Mouse (Mus musculus) hindbrain, postnatal 0 days (tissue): Measurements from ENCODE around the gene Cpne6. TPM values are rescaled to one million over a fixed set of nuclear protein-coding genes. Genes with fewer than 3 reads are reported as not detected.

Source experiments
- ATAC-seq: fragments of 200-750 bp; cut with Nextera tagmentation; 2 replicates; pipeline ENCODE4 v1.8.0; 2017; ENCODE audit warnings: mild to moderate bottlenecking, moderate TSS enrichment, moderate library complexity
- DNase-seq: peaks from one replicate; pipeline ENCODE4 v3.0.0-alpha.2; 2015; ENCODE audit warnings: low spot score
- H3K27ac ChIP-seq: fragments of 300-500 bp; sonication (generic); 2 replicates; pipeline ENCODE4 v1.5.1; 2014; ENCODE audit warnings: mild to moderate bottlenecking
- H3K27me3 ChIP-seq: fragments of 300-500 bp; sonication (generic); 2 replicates; pipeline ENCODE4 v1.6.1; 2014; ENCODE audit warnings: low read length, mixed read lengths; ENCODE audit not compliant: insufficient read depth
- H3K36me3 ChIP-seq: fragments of 300-500 bp; sonication (generic); 2 replicates; pipeline ENCODE4 v1.6.1; 2014; ENCODE audit warnings: low read length, mixed read lengths; ENCODE audit not compliant: insufficient read depth
- H3K4me1 ChIP-seq: fragments of 300-500 bp; sonication (generic); 2 replicates; pipeline ENCODE4 v1.6.1; 2014; ENCODE audit warnings: antibody characterized with exemption, low read length, mixed read lengths; ENCODE audit not compliant: insufficient read depth
- H3K4me2 ChIP-seq: fragments of 300-500 bp; sonication (generic); 2 replicates; pipeline ENCODE4 v1.6.1; 2014; ENCODE audit warnings: low read depth, mild to moderate bottlenecking, low read length, moderate library complexity, mixed read lengths
- H3K4me3 ChIP-seq: fragments of 300-500 bp; sonication (generic); 2 replicates; pipeline ENCODE4 v1.5.1; 2014; ENCODE audit warnings: low read length
- H3K9ac ChIP-seq: fragments of 300-500 bp; sonication (generic); replicated peaks from 2 replicates; pipeline ENCODE4 v1.6.1; 2014; ENCODE audit warnings: mild to moderate bottlenecking, low read length, moderate library complexity, mixed read lengths
- H3K9me3 ChIP-seq: fragments of 300-500 bp; sonication (generic); 2 replicates; pipeline ENCODE4 v1.6.1; 2016; ENCODE audit warnings: low read length, mixed read lengths
- CTCF ChIP-seq: IDR thresholded peaks from 2 replicates; pipeline ENCODE4 v1.5.1; 2016; ENCODE audit warnings: antibody characterized with exemption, control low read depth, low read depth
- WGBS: fragments of 180-500 bp; shearing (Covaris S2); extraction: QIAGEN DNeasy Blood & Tissue Kit; methylation state at CpG from one replicate; pipeline ENCODE4 v1.1.7; 2014; 5-methylcytosine and 5-hydroxymethylcytosine counted together
- polyA plus RNA-seq: library from polyadenylated mRNA; unstranded; fragments of >200 nt; fragmentation: Nextera tagmentation; extraction: Ambion mirVana; gene quantifications from 2 replicates; pipeline ENCODE4 v1.2.1, GENCODE M21; 2015
- total RNA-seq: library from RNA; depleted of rRNA; stranded (reverse); fragments of >200 nt; gene quantifications from 2 replicates; pipeline ENCODE4 v1.2.3, GENCODE M21; 2014

Gene Cpne6
- total and polyA plus RNA-seq, 2 experiments from 2014 or later, result 19.7 to 25.3 TPM

GRCm38 (mm10) chr14:55484430-55485085 is 25.7 kb upstream of the Cpne6 start:
- Histone ChIP-seq H3K4me1 (no peaks in the 10 kb centered on the region), H3K4me2 (no peak overlapping the region), H3K27me3 (no peaks in the 10 kb centered on the region), H3K9ac (no peak overlapping the region), H3K36me3 (no peaks in the 10 kb centered on the region), H3K9me3 (no peaks in the 10 kb centered on the region), H3K4me3 (no peak overlapping the region), H3K27ac (no peak overlapping the region)
- TF ChIP-seq CTCF, result no peak
- DNase-seq (no peak), ATAC-seq (no peak)
- 65% methylated on average over 5 of the region's 5 CpGs for WGBS

GRCm38 (mm10) chr14:55486836-55487235 is 23.4 kb upstream of the Cpne6 start:
- no peak for DNase-seq
- H3K27me3 ChIP-seq, result no peaks in the 10 kb centered on the region
- H3K9ac ChIP-seq, result no peak overlapping the region
- H3K4me1 ChIP-seq, result peaks cover 7% of the 10 kb centered on the region; the same call in 1 of the 2 replicates
- H3K27ac ChIP-seq, result no peak overlapping the region
- no peak overlapping the region for H3K4me3 ChIP-seq
- no peak for ATAC-seq
- no peaks in the 10 kb centered on the region for H3K9me3 ChIP-seq
- H3K4me2 ChIP-seq, result no peak overlapping the region
- no peak for TF ChIP-seq CTCF
- H3K36me3 ChIP-seq, result no peaks in the 10 kb centered on the region
- WGBS, result 89% methylated on average over 8 of the region's 8 CpGs

- WGBS, result under 1% methylated on average over 67 of the region's 68 CpGs
- Histone ChIP-seq H3K27ac (peak within 1 kb of the TSS; percentile 87), H3K4me3 (peak within 1 kb of the TSS; percentile 74), H3K4me1 (peaks cover 7% of the 10 kb centered on the region; the same call in 1 of the 2 replicates), H3K9ac (peak within 1 kb of the TSS; percentile 78), H3K27me3 (no peaks in the 10 kb centered on the region), H3K9me3 (no peaks in the 10 kb centered on the region), H3K36me3 (peaks cover 8% of the 10 kb centered on the region), H3K4me2 (peak within 1 kb of the TSS; percentile 86)
- no peak for TF ChIP-seq CTCF
- peak; percentile 90 for ATAC-seq
- DNase-seq, result peak; percentile 97
Observed at GRCm38 (mm10) chr14:55490361-55491201, 19.7 kb upstream of the Cpne6 start, which contains the start of gene Carmil3. Carmil3 (plus strand) TSS chr14:55490651.

- Histone ChIP-seq H3K36me3 (peaks cover 14% of the 10 kb centered on the region), H3K4me1 (peaks cover 7% of the 10 kb centered on the region; the same call in 1 of the 2 replicates), H3K27me3 (no peaks in the 10 kb centered on the region), H3K4me3 (peak overlapping the region; percentile 74), H3K27ac (peak overlapping the region; percentile 87), H3K4me2 (peak overlapping the region; percentile 86), H3K9me3 (no peaks in the 10 kb centered on the region), H3K9ac (peak overlapping the region; percentile 78)
- DNase-seq (peak; percentile 61), ATAC-seq (peak; percentile 55)
- TF ChIP-seq CTCF, result no peak
- WGBS, result under 1% methylated on average over 30 of the region's 30 CpGs
Observed at GRCm38 (mm10) chr14:55491291-55491833, 18.9 kb upstream of the Cpne6 start.

GRCm38 (mm10) chr14:55492103-55492502 is 18.1 kb upstream of the Cpne6 start:
- Histone ChIP-seq H3K4me2 (peak overlapping the region; percentile 86), H3K36me3 (peaks cover 17% of the 10 kb centered on the region), H3K9me3 (no peaks in the 10 kb centered on the region), H3K9ac (no peak overlapping the region), H3K4me3 (peak overlapping the region; percentile 74; the same call in 1 of the 2 replicates), H3K27ac (no peak overlapping the region), H3K4me1 (peaks cover 7% of the 10 kb centered on the region; the same call in 1 of the 2 replicates), H3K27me3 (no peaks in the 10 kb centered on the region)
- no peak for TF ChIP-seq CTCF
- 26% methylated on average over 3 of the region's 3 CpGs for WGBS
- ATAC-seq (no peak), DNase-seq (no peak)

GRCm38 (mm10) chr14:55495509-55496240 is 14.6 kb upstream of the Cpne6 start:
- Histone ChIP-seq H3K4me3 (no peak overlapping the region), H3K9me3 (no peaks in the 10 kb centered on the region), H3K27me3 (no peaks in the 10 kb centered on the region), H3K36me3 (peaks cover 40% of the 10 kb centered on the region), H3K4me1 (no peaks in the 10 kb centered on the region), H3K9ac (no peak overlapping the region), H3K27ac (no peak overlapping the region), H3K4me2 (no peak overlapping the region)
- DNase-seq (no peak), ATAC-seq (no peak)
- 67% methylated on average over 20 of the region's 20 CpGs for WGBS
- TF ChIP-seq CTCF, result no peak
